Mouse (Mus musculus) megakaryocyte, adult 5-6 weeks (primary cell): ENCODE measurements around the gene Klhl30. TPM values are rescaled to one million over a fixed set of nuclear protein-coding genes. Genes with fewer than 3 reads are reported as not detected.

ENCODE experiments used
- ATAC-seq: 2 replicates; pipeline ENCODE4 v1.8.0; 2016; ENCODE audit warnings: mild to moderate bottlenecking, inconsistent platforms; ENCODE audit not compliant: poor library complexity, severe bottlenecking
- total RNA-seq, 2 experiments: library from RNA; stranded (forward) in 1 of 2; stranded (reverse) in 1 of 2; fragments of 153-499, 151-499 nt in 1 of 2; fragments of 221-1000, 200-1000 nt in 1 of 2; gene quantifications; 2 replicates each; pipeline versions ENCODE4 v1.2.3 to v1.2.4; 2015 to 2017

Gene Klhl30
- not detected in 2 replicates for total RNA-seq (2015)
- total RNA-seq (2017), result 0.11 TPM in 1 of 2 replicates, not detected in the other

DNA sequence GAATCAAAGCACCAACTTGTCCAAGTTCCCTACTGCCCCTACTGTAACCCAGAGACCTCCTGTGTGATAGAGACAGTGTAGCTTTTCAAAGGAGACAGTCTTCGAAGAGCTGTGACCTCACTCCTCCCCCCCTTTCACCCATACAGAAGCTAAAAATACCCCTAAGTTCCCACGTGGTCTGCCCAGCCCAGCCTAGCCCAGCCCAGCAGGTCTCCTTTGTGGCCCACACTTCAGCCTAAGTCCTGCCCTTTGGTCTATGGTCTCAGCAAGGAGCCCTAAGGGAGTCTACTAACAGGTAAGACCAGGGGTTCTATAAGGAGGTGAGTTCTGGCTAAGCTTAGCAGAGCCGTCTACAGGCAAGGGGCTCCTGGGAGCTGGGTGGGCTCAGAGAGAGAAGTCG lies at the start of gene Klhl30:
Gene Klhl30 (plus strand): TSS at position 176 of the 400 bp plus-strand sequence.
- no peak for ATAC-seq

DNA sequence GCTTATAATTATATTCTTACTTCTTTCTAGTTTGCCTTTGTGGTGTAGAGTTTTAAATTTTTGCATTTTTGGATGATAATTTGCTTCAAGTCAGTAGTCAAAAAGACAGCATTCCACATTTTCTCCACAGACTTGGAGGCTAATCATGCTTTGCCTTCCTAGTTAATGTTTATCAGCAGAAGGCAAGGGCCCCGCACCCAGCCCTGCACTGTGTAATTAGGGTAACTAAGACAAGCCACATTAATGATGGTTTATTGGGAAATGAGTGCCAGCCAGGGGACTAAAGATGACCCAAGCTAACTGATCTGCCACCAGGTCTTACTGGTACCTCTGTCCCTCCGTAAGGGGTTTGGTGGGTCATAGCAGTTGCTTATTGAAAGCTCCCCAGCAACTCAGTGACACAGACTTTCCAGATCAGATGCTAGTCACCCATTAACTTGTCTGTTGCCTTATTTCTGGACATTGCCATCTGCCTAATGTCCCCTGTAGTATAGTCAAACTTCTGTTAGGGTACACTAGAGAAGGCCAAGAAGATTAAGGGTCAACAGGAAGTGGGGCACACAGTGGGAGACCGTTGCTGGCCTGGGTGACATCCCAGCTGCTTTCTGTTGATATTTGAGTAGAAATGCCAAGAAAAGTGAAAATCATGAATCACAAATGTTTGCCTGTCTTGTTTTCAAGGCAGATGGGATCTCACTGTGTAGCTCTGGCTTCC lies 49.5 kb upstream of the Klhl30 start:
- no peak for ATAC-seq

DNA sequence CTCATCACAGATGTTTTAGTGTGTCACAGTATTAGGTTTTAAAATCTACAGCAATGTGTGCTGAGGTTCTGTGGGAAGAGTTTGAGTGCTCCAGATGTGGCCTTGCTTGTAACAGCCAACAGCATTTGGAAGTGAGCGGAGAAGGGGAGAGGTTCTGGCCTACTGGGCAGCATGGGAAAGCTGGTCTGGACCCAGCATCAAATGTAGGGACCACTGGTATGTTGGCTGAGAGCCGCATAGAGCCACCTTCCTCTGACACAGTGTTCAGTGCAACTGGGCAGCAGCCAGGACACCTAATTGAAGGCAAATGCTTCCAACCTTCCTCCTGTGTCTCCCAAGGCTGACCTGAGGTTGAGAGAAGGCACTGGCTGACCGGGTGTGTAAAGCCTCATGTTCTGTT lies 48.8 kb upstream of the Klhl30 start:
- ATAC-seq, result no peak

DNA sequence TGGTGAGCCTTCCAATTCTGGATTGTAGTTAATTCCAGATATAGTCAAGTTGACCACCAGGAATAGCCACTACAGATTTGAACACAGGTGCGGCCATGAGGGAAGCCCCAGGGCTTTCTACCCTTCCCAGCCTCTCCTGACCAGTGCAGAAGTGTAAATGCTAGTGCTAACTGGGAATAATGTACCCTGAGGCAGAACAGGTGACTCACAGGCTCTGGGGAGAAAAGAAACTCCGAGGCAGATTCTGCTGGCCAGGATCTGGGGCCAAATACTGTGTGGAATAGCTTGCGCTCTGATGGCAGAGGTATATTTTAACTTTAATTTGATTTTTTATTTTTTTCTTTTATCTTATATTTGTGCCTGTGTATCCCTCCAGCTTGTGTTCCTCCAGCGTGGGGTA lies 46.2 kb upstream of the Klhl30 start:
- no peak for ATAC-seq

DNA sequence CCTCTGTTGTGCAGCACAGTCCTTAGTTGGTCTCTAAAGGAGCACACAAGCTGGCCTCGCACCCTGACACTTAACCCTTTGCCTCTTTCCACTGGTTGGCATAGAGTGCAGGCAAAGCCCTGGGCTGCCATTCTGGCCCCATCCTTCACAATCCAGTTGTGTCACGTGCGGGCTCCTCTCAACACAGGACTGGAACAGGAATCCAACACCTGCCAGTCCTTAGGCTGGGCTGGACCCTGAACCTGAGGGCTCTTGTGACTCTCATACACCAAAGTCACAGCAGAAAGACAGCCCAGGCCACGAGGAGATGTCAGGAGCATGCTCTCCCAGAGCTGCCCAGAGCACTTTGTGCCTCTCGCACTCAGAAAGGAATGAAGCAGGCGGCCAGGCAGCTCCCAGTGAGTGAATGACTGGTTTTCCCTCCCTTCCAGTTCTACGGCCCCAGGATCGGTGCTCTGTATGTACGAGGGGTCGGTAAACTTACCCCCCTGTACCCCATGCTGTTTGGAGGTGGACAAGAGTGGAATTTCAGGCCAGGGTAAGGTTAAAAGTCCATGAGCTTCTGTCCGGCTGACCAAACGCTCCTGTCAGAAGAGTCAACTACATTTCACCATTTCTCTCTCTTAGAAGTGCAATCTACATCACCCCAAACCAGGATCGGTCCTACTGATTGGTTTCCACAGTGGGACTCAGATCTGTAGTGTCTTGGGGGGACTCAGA lies 41.3 kb upstream of the Klhl30 start:
- no peak for ATAC-seq

DNA sequence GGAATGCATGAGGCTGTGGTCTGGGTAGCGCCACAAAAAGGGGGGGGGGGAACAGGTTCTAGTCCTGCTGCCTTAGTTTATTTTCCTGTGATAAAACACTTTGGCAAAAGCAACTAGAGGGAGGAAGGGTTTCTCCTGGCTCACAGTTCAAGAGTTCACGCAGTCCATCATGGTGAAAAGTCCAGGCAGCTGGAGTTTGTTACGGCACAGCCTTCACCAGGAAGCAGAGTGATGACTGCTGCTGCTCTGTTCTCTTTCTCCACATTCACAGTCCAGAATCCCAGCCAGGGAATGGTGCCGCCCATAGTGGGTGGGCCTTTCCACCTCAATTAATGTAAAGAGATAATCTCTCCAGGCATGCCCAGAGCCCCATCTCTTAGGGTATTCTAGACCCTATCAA lies 38.5 kb upstream of the Klhl30 start:
- ATAC-seq, result no peak

DNA sequence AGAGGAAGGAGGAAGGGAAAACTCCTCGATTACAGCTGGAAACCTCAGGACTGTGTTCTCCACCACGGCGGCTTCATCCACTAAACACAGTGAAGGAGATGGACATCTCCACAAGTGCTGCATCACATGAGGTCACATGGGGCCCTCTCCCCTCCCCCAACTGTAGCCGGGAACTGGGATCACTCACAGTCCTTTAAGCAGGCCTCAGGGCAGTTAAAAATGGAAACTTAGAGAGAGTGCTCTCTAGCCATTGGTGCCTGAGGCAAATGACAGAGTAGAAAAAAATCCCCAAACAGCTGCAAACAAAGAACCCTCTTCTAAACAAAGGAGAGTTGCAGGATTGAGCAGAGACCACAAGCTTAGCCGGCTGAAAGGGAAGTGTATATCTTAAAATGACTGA lies 37.6 kb upstream of the Klhl30 start:
- ATAC-seq, result no peak

DNA sequence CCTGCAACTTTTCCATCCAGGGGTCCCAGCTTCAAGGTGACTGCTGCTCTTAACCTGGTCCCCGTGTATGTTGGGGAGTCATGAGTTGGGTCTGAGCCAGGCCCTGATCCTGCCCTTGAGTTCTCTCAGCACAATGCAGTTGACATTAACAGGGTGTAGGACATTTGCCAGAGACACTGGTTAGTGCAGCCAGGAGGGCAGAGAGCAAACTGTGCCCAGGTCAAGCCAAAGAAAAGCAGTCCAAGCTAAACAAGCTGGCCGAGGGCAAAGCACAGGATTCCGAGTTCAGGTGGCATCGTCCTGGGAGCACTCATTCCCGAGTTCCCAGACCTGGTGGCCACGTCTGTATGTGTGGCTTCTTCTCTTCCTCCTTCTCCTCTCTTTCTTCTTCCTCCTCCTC lies 33.2 kb upstream of the Klhl30 start:
- no peak for ATAC-seq

DNA sequence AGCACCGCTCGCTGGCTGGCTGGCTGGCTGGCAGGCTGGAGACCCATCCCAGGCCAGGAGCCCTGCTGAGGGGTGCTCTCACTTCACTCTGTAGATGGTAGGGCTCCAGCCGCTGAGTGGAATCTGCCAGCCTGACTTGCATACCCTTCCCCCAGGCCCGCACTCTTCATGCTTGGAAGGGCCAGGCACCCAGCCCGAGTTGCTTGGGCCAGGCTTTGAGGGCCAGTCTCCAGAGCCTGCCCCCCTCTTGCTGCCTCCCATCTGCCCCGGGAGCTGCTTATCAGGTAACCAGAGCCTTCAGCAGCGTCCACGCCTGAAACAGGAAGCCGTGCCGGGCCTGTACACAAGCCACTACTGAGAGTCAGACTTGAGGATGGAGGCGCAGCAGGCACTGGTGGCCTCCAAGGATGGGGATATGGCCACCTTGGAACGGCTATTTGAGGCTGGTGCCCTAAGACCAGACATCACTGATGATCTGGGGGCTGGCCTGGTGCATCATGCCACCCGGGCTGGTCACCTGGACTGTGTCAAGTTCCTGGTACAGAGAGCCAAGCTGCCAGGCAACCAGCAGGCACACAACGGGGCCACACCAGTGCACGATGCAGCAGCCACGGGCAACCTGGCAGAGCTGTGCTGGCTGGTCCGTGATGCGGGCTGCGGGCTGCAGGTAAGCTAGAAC lies 28.9 kb upstream of the Klhl30 start, which contains the start of gene Espnl:
Gene Espnl (plus strand): TSS at position 316 of the 679 bp plus-strand sequence.
- peak; percentile 33; the same call in 1 of the 2 replicates for ATAC-seq

DNA sequence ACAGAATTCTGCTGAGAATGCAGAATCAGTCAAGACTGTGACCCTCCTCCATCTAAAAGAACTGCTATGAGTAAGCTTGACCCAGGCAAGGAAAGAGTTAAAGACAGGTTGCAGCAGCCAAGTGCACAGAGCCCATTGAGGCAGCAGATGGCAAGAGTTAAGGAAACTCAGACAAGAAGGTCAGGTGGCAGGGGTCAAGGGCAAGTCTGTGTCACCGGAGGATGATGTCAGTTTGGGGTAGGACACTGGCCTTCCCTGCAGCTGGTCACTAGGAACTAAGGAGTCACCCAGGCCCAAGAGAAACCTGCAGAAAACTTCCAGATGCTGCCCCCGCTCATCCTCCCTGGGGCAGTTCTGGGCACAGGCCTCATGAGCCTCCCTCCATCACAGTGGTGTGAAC lies 26.2 kb upstream of the Klhl30 start:
- no peak for ATAC-seq

DNA sequence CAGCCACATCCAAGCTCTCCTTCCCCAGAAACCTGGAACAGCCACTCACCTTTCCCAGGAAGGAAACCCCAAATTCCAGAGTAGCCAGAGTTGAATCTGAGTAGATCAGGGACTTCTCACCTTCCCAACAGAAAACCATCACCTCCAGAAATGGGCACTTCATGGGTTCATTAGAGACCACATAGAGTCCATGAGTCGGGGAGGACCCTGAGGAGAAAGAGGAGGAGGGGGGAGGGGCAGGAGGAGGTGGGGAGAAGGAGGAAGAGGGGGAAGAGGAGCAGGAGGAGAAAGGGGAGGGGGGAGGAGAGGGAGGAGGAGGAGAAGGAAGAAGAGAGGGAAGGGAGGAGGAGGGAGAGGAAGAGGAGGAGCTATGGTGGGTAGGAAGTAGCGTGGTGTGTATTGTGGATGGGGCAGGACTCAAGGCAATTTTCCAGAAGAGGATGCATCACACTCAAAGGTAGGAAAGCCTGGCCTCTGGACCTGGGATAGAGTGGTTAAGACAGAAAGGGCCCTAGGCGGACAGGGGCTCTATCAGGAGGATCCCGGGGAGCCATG lies 25.3 kb upstream of the Klhl30 start:
- no peak for ATAC-seq

DNA sequence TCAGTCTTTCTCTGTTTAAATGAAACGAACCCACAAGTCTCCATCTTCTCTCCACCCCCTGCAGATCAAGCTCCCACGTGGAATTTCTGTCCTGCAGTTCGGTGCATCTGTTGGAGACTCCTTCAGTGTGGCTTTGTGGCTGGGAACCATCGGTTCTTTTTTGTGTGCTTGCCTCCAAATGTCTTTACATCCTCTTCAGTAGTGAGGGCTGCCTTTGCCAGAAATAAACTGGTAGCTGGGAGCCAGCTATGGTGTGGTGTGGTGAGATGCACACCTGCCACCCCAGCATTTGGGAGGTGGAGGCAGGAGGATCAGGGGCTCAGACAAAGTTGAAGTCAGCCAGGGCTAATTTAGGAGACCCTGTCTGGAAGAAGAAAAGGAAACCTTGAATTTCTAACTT lies 18.7 kb upstream of the Klhl30 start:
- ATAC-seq, result no peak

DNA sequence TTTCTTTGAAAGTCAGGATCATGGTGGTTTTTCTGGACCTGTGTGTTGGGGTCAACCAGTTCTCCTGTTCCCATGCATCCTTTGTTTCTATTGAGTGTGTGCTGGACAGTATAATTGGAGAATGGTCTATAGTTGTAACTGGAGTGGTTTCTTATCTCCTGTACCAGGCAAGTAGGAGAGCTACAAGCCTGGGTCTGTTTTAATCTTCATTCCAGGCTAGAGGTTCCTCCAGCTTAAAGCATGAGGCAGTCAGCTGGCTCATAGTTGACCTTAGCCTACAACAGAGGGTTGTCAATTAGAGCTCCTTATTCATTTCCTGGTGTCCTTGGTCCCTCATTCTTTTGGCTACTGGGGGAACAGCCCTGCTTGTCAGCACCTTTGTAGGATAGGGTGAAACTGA lies 17.2 kb upstream of the Klhl30 start:
- ATAC-seq, result no peak

DNA sequence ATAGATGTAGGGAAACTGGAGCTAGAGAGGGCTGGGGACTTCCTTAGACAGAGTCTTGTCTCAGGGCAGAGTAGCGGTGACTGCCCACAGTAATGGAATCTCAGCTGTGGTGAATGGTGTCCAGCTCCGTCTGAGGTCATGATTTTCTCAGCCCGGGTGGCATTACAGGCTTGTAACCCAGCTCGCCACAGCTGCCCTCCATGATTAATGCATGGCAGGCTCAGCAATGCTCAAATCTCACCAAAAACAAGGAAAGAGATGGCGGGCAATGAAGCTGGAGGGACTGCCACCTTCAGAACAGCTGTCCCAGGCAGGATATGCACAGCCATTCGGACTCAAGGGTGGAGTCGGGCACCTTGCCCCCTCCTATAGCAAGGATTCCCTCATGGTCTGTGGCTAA lies 13.5 kb upstream of the Klhl30 start:
- ATAC-seq, result no peak

DNA sequence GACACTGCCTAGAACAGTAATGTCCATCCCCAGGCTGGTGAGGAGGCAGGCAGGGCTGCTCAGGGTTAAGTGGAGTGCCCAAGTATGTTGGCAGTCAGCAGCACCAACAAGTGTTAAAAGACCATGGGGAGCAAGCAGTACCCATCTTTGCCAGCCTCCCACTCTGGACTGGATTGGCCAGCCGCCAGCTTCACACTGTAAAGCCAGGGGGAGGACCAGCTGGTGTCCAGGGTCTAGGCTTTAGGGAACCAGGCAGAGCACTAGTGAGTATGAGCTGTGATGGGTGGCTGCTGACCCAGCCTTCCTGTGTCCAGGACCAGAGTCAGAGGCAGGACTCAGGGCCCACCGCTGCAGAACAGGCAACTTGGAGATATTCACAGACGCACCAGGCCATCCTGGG lies 6.8 kb upstream of the Klhl30 start:
- no peak for ATAC-seq

DNA sequence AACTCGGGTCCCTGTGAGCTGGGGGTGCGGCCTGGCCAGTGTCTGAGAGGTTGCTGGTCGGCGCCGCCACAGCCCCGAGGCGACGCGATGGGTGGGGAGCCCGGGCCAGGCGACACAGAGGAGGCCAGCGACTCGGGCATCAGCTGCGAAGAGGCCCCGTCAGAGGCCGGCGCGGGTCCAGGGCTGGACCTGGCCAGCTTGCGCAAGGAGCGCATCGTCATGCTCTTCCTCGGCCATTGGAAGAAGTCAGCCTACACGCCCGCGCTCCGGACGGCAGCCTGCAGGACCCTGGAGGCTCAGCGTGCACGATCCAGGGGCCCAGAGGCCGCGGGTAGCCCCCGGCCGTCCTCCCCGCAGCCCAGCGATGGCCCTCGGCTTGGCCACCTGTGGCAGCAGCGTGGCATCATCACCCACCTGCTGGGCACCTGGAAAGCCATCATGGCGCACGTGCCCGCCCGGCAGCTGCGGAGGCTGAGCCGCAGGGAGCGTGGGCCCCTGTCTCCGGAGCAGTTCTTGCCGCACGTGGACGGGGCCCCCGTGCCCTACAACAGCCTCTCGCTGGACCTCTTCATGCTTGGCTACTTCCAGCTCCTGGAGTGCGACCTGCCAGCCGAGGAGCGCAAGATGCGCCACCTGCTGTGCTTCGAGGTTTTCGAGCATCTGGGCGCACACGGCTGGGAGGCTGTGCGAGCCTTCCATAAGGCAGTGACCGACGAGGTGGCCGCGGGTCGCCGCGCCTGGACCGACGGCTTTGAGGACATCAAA lies 5.7 kb upstream of the Klhl30 start:
- ATAC-seq, result no peak

DNA sequence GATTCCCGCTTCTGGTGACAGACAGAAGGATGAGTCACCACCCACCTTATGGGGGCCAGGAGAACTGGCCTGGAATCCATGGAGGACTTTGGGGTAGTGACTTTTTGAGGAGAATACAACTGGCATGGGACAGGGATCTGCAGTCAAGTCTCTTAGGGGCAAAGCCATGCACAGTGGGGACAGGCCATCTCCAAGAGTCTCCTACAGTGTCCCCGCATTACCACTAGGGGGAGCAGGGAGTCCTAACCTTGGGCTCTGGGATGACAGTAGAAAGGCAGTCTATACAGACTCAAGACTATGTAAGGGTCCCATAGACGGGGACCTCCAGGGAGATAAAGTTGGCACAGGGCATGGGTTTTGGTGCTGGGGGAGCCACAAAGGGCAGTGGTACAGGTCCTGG lies 3.9 kb upstream of the Klhl30 start:
- ATAC-seq, result peak; percentile 77

DNA sequence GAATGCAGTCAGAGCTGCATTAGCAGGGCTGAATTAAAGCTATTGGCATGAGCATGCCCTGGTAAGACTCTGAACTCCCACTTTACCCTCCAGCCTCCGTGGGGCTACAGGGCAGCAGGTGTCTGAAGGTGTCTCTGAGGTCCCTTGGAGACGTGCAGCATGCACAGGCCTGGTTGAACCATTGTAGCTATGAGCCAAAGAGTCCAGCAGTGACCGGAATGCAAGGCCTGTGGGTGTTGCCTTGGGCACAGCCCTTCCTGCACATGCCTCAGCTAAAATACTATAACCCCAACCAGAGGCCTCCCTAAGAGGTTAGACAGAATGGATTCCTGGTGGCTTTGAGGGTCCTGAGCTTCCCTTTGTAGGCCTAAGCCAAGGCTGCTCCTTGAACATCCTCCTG lies 433 bp downstream of the Klhl30 start:
- no peak for ATAC-seq

DNA sequence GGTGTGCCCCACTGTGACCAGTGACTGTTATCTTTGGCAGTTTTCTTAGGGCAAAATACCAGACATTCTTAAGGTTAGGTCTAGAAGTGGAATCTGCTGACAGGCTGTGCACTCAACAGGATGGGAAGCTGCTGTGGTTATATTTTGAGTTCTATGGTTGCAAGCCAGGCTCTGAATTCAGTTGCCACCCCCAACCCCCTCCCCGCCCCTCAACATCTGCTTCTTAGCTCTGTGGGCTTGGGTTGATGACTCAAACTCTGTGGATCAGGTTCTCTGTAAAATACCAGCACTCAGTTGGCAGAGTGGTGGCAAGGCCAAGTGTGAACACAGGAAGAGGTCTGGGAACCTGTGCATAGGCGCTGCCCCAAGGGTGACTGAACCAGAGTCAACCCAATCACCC lies 1.5 kb downstream of the Klhl30 start:
- no peak for ATAC-seq

DNA sequence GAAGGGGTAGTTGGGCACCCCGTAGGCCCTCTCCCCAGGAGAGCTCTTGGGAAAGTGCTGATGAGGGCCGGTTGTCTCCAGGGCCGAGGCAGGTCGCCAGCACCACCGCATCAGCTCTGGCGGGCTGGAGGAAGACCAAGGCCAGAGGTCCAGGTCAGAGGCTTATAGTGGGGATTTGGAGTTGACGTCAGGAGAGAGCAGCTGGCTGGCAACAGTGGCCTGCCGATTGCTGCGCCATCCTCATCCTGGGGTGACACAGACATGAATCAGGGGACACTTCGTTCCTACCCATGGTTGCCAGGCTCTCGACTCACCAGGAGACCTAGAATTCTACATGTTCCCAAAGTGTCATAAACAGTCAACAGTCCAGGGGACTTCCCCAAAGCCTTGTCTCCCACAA lies 5.3 kb downstream of the Klhl30 start:
- ATAC-seq, result no peak

DNA sequence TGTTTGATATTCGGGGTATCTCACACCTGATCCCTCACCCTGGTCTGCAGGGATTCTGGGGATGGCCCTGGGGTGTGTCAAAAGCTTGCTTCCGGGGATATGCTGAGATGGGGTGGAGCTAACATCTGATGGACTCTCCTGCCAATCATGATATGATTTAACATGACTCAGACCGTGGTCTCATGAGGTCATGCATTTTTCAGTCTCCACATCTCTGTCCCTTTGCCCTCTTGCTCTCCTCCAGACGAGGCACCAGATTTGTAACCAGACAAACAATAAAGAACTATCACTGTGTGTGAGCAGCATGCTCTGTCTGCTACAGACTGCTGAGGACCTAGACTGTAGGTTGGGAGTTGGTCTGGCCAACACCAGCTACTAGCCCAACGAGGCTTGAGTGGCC lies 11.3 kb downstream of the Klhl30 start:
- no peak for ATAC-seq
